Mouse (Mus musculus): ENCODE measurements at regions not wholly inside any gene's neighbourhood (a gene's known extent, or its start where the extent isn't known, plus 50 kb on each side); places are given as distances from the start of the nearest gene placed in this dataset.
A peak's percentile ranks its signal among the peaks of the same experiment; 100 is the strongest.

GRCm38 (mm10) chr7:129441085-129441617 lies 150.5 kb upstream of the Wdr11 start:
- Histone ChIP-seq H3K27ac (0 out of 2 replicates have a peak overlapping the region, but pooled peaks have one; percentile 13), H3K9me3 (replicated peaks) (no peaks in the 10 kb centered on the region), H3K36me3 (no peaks in the 10 kb centered on the region), H3K9ac (no peak overlapping the region), H3K4me2 (no peak overlapping the region), H3K27me3 (no peaks in the 10 kb centered on the region), H3K4me1 (peaks cover 12% of the 10 kb centered on the region), H3K4me3 (replicated peaks) (no peak overlapping the region)
- 11% methylated on average over 4 of the region's 4 CpGs for WGBS
- peak; percentile 75; the same call in 1 of the 2 replicates for ATAC-seq (replicated peaks; ENCODE audit: low FRiP score)

GRCm38 (mm10) chr7:129469496-129469895 lies 122.2 kb upstream of the Wdr11 start:
- H3K4me3 ChIP-seq (replicated peaks): no peak overlapping the region
- H3K9ac ChIP-seq: no peak overlapping the region
- H3K27ac ChIP-seq: no peak overlapping the region
- H3K4me1 ChIP-seq: no peaks in the 10 kb centered on the region
- WGBS: 2% methylated on average over 3 of the region's 3 CpGs
- H3K4me2 ChIP-seq: no peak overlapping the region
- H3K36me3 ChIP-seq: no peaks in the 10 kb centered on the region
- H3K27me3 ChIP-seq: no peaks in the 10 kb centered on the region
- peak; percentile 43; the same call in 1 of the 2 replicates for ATAC-seq (replicated peaks; ENCODE audit: low FRiP score)
- H3K9me3 ChIP-seq (replicated peaks): no peaks in the 10 kb centered on the region

- ATAC-seq (replicated peaks; ENCODE audit: low FRiP score): no peak
- Histone ChIP-seq H3K9ac (no peak overlapping the region), H3K27me3 (no peaks in the 10 kb centered on the region), H3K36me3 (no peaks in the 10 kb centered on the region), H3K4me1 (no peaks in the 10 kb centered on the region), H3K4me3 (replicated peaks) (no peak overlapping the region), H3K27ac (no peak overlapping the region), H3K4me2 (no peak overlapping the region), H3K9me3 (replicated peaks) (no peaks in the 10 kb centered on the region)
- 78% methylated on average over 5 of the region's 5 CpGs for WGBS
Measured at GRCm38 (mm10) chr7:129483736-129484135, 107.9 kb upstream of the Wdr11 start.

- no peaks in the 10 kb centered on the region for H3K27me3 ChIP-seq
- 38% methylated on average over 2 of the region's 2 CpGs for WGBS
- H3K9ac ChIP-seq: no peak overlapping the region
Measured at GRCm38 (mm10) chr7:129506894-129507293, 84.8 kb upstream of the Wdr11 start.

GRCm38 (mm10) chr7:129509631-129510132 lies 82.0 kb upstream of the Wdr11 start:
- Histone ChIP-seq H3K4me2 (no peak overlapping the region), H3K4me1 (peaks cover 16% of the 10 kb centered on the region), H3K4me3 (replicated peaks) (no peak overlapping the region), H3K27ac (peak overlapping the region; percentile 70), H3K9me3 (replicated peaks) (no peaks in the 10 kb centered on the region), H3K36me3 (no peaks in the 10 kb centered on the region), H3K9ac (no peak overlapping the region), H3K27me3 (no peaks in the 10 kb centered on the region)
- peak; percentile 65 for ATAC-seq (replicated peaks; ENCODE audit: low FRiP score)
- 10% methylated on average over 10 of the region's 10 CpGs for WGBS

More at GRCm38 (mm10) chr7:129506894-129507293, 84.8 kb upstream of the Wdr11 start:
- H3K4me3 ChIP-seq (replicated peaks): no peak overlapping the region
- H3K4me1 ChIP-seq: peaks cover 14% of the 10 kb centered on the region
- ATAC-seq (replicated peaks; ENCODE audit: low FRiP score): no peak
- H3K9me3 ChIP-seq (replicated peaks): no peaks in the 10 kb centered on the region
- no peaks in the 10 kb centered on the region for H3K36me3 ChIP-seq
- no peak overlapping the region for H3K27ac ChIP-seq
- H3K4me2 ChIP-seq: no peak overlapping the region

- Histone ChIP-seq H3K4me2 (no peak overlapping the region), H3K27me3 (no peaks in the 10 kb centered on the region), H3K9ac (no peak overlapping the region), H3K9me3 (replicated peaks) (no peaks in the 10 kb centered on the region), H3K4me3 (replicated peaks) (no peak overlapping the region), H3K4me1 (peaks cover 10% of the 10 kb centered on the region), H3K36me3 (no peaks in the 10 kb centered on the region), H3K27ac (no peak overlapping the region)
- 39% methylated on average over 7 of the region's 7 CpGs for WGBS
- ATAC-seq (replicated peaks; ENCODE audit: low FRiP score): peak; percentile 67; the same call in 1 of the 2 replicates
Measured at GRCm38 (mm10) chr7:129514619-129515018, 77.0 kb upstream of the Wdr11 start.

GRCm38 (mm10) chr7:129524369-129524915 lies 67.2 kb upstream of the Wdr11 start:
- 97% methylated on average over 1 of the region's 1 CpGs for WGBS
- no peak overlapping the region for H3K4me2 ChIP-seq
- no peak overlapping the region for H3K4me3 ChIP-seq (replicated peaks)
- H3K9ac ChIP-seq: no peak overlapping the region
- no peak overlapping the region for H3K27ac ChIP-seq
- 0 out of 2 replicates have a peak, but pooled peaks cover 4% of the 10 kb centered on the region for H3K4me1 ChIP-seq
- ATAC-seq (replicated peaks; ENCODE audit: low FRiP score): no peak
- H3K9me3 ChIP-seq (replicated peaks): no peaks in the 10 kb centered on the region
- no peaks in the 10 kb centered on the region for H3K27me3 ChIP-seq
- H3K36me3 ChIP-seq: no peaks in the 10 kb centered on the region

GRCm38 (mm10) chr7:129525985-129526384 lies 65.7 kb upstream of the Wdr11 start:
- Histone ChIP-seq H3K27ac (no peak overlapping the region), H3K4me3 (replicated peaks) (no peak overlapping the region), H3K4me2 (no peak overlapping the region), H3K36me3 (no peaks in the 10 kb centered on the region), H3K4me1 (0 out of 2 replicates have a peak, but pooled peaks cover 4% of the 10 kb centered on the region), H3K27me3 (no peaks in the 10 kb centered on the region), H3K9ac (no peak overlapping the region), H3K9me3 (replicated peaks) (no peaks in the 10 kb centered on the region)
- no peak for ATAC-seq (replicated peaks; ENCODE audit: low FRiP score)
- WGBS: 27% methylated on average over 3 of the region's 3 CpGs

GRCm38 (mm10) chr7:129528263-129528662 lies 63.4 kb upstream of the Wdr11 start:
- no peak overlapping the region for H3K27ac ChIP-seq
- 72% methylated on average over 6 of the region's 6 CpGs for WGBS
- H3K4me1 ChIP-seq: 0 out of 2 replicates have a peak, but pooled peaks cover 4% of the 10 kb centered on the region
- no peak overlapping the region for H3K9ac ChIP-seq
- H3K36me3 ChIP-seq: no peaks in the 10 kb centered on the region
- H3K4me3 ChIP-seq (replicated peaks): no peak overlapping the region
- H3K9me3 ChIP-seq (replicated peaks): no peaks in the 10 kb centered on the region
- ATAC-seq (replicated peaks; ENCODE audit: low FRiP score): no peak
- no peaks in the 10 kb centered on the region for H3K27me3 ChIP-seq
- no peak overlapping the region for H3K4me2 ChIP-seq

- Histone ChIP-seq H3K9me3 (replicated peaks) (no peaks in the 10 kb centered on the region), H3K27me3 (no peaks in the 10 kb centered on the region), H3K4me3 (replicated peaks) (no peak overlapping the region), H3K9ac (no peak overlapping the region), H3K4me2 (no peak overlapping the region), H3K4me1 (peaks cover 1% of the 10 kb centered on the region; the same call in 1 of the 2 replicates), H3K36me3 (no peaks in the 10 kb centered on the region), H3K27ac (no peak overlapping the region)
- ATAC-seq (replicated peaks; ENCODE audit: low FRiP score): no peak
- 78% methylated on average over 6 of the region's 6 CpGs for WGBS
Measured at GRCm38 (mm10) chr7:129533366-129533905, 58.2 kb upstream of the Wdr11 start.
